Mouse (Mus musculus): ENCODE measurements at regions not wholly inside any gene's neighbourhood (a gene's known extent, or its start where the extent isn't known, plus 50 kb on each side); places are given as distances from the start of the nearest gene placed in this dataset.
A peak's percentile ranks its signal among the peaks of the same experiment; 100 is the strongest.

DNA sequence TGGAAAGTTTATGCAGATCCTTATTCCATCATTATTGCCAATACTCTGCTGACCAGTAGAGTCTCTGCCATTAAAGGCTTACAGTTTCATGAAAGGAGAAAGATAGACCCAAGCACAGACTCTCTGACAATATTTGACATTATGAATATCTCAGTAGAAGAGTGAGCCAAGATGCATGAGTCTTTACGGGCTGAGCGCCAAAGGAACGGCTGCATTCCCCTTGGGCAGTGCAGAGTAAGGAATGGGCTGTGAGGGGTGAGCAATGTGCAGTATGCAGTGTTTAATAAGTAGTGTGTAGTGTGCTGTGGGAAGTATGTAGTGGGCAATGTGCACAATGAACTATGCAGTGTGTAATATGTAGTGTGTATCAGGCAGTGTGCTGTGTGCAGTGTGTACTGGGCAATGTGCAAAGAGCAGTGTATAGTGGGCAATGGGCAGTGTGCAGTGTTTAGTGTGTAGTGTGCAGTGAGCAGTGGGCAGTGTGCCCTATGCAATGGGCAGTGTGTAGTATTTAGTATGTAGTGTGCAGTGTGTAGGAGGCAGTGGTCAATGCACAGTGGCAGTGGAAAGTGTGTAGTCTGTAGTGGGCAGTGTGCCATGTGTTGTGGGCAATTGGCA is 671.8 kb downstream of the 5730522E02Rik start:
- DNase-seq (ENCODE audit: low spot score in 2 of 2): no peak

DNA sequence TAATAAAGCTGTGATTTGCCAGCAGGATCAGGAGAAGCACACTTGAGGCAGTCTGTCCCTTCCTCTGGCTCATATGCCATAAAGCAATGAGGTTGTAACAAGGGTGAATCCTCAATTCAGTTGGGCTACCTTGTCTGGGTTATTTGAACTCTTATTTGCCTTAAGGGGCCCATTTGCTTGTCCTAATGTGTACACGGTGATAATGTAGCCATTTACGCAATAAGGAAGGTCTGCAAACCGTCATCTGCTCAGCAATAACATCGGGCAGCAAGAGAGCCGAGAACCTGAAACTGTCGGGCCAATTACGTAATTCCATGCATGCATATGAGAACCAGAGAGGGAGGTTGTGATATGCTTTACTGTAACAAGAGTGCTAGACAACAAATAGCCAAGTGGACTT is 674.5 kb downstream of the 5730522E02Rik start:
- no peak for DNase-seq (ENCODE audit: low spot score in 2 of 2)

DNA sequence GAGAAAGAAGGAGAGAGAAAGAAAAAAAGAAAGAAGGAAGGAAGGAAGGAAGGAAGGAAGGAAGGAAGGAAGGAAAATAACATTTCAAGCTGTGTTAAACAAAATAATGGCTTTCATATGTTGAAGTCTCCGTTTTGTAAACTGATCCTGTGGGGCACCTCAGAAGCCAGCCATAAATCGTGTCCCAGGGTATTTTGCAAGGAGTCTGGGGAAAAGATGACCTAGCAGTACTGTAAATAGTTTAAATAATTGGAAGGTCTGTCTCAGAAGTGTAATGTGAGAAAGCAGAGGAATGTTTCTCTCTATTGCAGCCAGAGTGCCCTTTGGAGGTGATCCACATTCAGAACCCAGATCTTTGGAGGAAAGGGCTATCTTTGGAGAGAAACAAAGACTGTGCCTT is 677.5 kb downstream of the 5730522E02Rik start:
- no peak for DNase-seq (ENCODE audit: low spot score in 2 of 2)

DNA sequence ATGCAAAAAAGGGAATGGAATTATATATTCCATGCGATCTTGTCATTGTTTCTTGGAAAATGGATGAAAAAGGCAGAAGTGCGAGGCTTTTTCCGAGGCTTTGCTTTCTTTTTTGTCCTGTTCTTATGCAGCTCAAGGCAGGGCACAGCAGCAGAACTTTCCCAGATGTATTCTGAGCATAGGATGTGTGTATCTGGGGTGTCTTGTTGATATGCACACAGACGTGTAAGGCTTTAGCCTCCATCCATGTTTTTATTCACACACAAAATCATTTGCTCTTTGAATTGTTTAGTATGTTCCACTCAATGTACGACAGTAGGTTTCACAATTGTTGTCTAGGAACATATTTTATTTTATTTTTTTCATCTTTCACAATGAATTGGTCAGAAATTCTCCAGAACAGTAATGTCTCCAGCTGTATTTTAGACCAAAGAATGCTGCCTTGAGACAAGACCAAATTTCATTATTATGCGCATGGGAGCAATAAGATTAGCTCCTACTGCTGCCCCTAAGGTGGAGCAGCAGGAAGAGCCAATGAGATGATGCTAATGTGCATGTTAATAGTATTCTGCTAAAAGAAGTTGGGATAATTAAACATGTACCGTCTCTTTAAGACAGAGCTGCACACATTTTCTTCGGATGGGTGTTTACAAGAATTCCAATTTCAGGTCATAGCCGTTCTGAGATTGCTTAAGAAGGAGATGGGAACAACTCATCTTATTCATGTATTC is 678.7 kb downstream of the 5730522E02Rik start:
- no peak for DNase-seq (ENCODE audit: low spot score in 2 of 2)

DNA sequence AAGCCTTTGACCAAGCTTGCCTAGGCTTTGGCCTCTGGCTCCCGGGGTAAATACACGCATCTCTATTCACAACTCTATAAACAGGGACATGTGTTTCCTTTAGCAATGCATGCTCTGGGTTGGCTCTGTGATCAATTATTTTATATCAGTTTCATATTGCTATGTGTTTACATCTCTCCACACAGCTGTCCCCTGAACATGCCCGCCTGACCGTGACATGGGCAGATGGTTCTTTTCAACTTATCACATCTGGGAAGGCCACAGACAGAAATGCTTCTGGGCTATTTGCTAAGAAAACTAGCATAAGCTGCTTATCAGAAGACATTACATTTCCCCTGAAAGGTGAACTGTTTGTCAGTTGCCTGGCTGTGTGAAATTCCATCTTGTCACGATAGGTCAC is 682.5 kb downstream of the 5730522E02Rik start:
- DNase-seq (ENCODE audit: low spot score in 2 of 2): no peak

DNA sequence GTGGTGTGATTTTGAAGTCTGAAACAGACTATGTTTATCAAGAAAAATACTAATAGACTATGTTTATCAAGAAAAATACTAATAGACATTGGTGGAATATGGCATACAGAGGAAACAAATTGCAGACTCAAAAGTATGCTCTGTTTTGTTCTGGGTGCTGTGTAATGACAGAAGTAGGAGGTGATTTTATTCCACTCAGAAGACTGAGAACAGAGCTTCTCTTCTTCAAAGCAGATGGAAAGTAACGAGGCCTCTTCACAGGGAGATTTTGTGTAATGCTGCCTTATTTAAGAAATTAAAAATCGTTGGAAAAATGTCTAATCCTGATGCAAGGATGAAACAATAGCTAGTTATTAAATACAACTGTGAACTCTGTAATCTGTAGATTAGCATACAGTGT is 691.7 kb downstream of the 5730522E02Rik start:
- no peak for DNase-seq (ENCODE audit: low spot score in 2 of 2)

DNA sequence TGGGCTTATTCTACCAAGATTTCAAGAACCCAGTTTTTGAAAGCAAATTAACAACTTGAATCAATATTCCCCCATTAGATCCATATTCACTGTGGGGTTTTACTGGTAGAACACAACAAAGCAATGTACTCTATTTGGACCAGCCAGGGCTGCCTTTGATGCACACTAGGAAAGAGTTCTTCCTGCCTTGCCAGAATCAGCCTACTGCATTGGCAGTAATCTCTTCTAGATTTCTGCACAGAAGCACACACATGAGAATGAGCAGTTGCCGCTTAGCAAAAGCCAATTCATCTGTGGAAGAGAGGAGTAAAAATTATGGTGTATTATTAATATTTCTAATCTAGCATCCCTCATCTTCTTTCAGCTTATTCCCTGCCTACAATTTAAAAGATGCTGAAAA is 692.4 kb downstream of the 5730522E02Rik start:
- no peak for DNase-seq (ENCODE audit: low spot score in 2 of 2)

DNA sequence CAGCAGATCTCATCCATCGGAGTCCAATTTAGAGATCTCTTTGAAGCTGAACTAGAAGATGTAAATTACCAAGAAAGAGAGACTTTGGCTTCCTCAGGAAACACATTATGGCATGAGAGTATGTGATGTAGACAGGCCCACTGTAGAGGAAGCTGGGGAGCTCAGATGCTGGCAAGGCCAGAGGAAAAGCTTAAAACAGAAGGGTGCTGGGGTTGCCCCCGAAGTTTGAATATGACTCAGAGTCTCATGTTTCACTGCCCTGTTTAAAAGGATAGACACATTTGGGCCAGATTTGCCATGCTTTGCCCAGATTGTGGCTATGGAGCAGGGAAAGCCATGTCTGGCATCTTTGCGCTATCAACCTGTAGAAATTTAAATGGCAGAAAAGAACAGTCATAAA is 705.1 kb downstream of the 5730522E02Rik start:
- DNase-seq (ENCODE audit: low spot score in 2 of 2): no peak

DNA sequence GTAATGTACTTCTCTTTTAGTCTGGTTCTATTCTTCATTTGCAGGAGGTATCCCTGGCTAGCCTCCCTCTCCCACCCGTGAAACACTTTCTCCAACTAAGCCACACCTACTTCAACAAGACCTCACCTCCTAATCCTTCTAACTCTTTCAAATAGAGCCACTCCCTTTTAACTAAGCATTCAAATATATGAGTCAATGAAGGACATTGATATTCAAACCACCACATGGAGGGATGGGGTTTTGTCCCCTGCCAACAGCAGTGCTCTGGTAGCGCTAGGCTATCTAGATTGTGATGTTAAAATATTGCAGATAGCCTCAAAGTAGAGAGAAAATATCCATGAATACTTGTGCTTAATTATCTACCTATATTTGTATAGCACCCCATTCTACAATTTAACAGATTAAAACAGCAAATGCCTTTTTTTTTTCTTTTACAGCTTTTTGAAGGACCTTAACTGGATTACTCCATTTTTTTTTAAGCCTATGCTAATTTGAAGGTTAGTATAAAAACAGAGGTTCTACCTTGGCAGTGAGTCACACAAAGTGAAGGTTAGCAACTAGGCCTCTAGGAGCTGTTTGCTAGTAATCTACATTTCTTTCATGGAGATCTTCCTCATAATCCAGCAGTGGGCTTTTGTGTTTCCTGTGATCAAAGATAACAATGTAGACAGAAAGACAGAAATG is 736.7 kb downstream of the 5730522E02Rik start:
- DNase-seq (ENCODE audit: low spot score in 2 of 2): no peak

DNA sequence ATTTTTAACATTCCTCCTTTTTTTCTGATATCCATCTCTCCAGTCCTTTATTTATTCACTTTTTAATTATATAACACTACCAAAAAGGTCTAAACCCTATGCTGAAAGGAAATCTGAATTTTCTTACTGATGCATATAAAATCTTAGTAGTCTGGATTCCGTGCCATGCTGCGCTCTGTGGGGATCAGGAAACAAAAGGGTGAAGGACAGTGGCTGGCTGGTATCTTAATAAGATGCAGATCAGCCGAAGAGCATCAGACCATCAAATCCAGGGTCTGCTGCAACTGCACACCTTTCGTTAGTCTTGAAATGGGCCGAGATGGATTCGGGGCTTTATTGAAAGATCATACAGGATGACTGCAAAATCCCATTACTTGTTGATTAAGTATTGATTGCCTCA is 740.7 kb downstream of the 5730522E02Rik start:
- no peak for DNase-seq (ENCODE audit: low spot score in 2 of 2)

DNA sequence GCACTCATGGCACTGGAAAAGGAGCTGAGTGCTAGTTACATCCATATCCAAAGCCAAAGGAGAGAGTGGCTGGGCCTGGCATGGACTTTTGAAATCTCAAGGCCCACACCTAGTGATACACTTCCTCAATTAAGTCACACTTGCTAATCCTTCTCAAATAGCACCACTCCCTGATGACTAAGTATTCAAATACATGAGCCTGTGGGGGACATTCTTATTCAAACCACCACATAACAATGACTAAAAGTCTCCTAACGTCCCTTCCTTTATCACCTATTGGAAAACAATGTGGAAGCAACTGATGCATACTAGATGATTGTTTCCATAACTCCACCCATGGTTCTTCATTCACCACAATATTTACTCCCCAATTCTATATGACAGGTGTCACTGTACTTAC is 773.4 kb downstream of the 5730522E02Rik start:
- no peak for DNase-seq (ENCODE audit: low spot score in 2 of 2)

DNA sequence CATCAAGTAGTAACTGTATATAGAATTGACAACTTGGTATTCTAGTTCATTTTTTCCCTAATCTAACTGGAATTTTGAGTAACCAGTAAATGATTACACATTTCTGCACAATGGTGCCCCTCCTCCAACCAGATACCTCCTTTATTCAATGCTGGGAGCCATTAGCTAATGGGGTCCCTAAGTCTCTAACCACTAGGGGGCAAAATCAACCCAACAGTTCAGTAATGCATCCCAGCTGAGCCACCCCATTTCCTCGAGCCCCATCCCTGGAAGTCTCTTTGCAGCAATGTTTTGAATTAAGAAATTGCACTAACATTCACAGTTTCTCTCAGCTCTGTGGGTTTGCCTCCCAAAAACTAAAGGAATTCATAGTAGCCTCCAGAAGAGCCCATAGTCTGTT is 774.9 kb downstream of the 5730522E02Rik start:
- DNase-seq (ENCODE audit: low spot score in 2 of 2): no peak

DNA sequence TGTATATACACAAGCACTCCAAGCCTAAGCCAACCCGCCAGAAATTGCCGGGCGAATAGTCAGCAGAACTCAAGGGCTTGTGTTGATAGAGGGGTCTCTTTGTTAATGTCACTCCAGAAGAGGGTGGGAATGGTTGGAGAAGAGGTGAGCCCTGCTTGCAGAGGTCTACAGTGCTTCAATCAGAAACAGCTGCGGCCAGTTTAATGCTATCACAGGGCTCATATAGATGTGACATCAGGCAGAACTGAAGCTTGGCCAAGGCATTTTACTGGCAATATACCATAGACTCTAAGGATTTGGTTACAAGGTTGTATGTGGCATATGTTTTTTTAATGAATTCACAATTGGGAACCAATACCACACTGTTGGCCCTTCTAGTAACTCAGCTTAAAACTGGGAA is 787.4 kb downstream of the 5730522E02Rik start:
- no peak for DNase-seq (ENCODE audit: low spot score in 2 of 2)

DNA sequence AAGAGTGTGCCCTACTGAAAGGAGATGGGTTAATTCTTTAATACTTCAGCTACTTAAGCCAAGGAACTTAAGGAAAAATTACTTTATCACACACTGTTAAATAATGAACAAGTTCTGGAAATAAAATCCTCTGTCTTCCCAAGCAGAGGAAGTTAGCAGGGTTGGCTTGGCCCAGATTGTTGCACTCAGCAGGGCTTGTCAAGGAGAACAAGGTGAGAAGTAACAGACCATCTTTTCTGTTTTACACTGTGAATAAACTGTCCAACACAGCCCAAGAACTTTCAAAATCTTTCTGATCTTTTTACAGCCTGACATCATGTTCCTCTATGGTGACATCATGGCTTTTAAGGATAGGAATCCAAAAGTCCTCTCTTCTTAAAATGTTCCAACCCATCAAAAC is 789.1 kb downstream of the 5730522E02Rik start:
- DNase-seq (ENCODE audit: low spot score in 2 of 2): no peak

DNA sequence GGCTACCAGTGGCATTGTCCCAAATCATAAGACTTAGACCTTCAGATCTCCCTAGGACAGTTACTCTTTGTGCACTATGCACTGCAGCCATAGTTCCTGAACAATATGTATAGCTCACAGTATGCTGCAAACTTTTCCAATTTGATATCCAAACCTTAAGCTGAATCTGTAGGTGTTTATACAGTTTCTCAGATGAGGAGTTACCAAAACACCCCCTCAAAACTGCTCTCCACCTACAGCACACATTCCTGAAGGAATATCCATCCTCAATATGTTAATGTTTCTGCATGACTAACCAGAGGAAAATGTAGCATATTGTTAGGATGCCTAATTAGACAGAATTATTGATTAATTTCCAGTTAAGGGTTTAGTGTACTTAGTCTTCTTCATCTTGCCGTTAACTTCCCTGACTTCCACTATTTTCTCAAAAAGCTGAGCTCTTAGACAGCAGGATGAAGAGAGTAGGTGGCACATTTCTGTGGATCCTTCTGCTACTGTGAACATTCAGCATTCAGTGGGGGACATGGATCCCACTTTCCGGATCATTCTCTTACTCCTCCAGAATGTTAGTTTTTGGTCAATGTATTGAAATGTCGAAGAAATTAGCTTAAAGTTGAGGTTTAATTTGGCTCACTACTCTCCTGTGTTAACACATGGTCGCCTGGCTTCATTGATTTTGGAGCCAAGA is 800.0 kb downstream of the 5730522E02Rik start:
- no peak for DNase-seq (ENCODE audit: low spot score in 2 of 2)

DNA sequence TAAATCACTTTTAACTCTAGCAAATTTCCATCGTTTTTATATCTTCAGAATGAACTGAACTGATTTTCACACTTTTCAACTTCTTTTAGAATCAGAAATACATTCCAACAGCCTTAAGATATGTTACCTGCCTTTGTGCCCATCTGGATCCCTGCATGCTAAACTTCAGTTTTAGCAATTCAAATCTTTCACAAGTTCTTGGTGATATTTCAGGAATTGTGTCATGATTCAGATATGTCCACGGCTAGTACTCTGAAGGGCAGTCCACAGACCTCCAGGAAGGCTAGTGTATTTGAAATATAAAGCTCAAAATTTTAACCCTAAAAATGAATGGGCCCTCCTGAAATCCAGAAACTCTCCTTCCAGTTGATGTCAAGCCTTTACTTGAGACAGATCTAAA is 818.9 kb downstream of the 5730522E02Rik start:
- no peak for DNase-seq (ENCODE audit: low spot score in 2 of 2)

DNA sequence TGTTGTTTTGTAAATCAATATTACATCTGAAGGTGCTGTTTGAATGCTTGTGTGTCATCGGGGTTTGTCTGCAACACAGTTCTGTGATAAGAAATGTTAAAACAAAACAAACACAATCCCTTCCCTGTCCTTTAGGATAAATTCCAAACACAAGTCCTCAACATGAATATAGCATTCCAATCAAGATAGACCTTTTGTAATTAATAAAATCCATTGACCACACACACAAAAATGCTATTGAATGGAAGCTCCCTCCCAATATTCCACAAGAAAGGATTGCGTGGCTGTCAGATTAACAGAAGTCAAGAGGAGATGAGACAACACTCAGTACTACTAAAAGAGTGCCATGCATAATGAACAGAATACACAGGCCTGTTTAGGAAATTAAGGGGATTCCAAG is 843.5 kb downstream of the 5730522E02Rik start:
- DNase-seq (ENCODE audit: low spot score in 2 of 2): no peak

DNA sequence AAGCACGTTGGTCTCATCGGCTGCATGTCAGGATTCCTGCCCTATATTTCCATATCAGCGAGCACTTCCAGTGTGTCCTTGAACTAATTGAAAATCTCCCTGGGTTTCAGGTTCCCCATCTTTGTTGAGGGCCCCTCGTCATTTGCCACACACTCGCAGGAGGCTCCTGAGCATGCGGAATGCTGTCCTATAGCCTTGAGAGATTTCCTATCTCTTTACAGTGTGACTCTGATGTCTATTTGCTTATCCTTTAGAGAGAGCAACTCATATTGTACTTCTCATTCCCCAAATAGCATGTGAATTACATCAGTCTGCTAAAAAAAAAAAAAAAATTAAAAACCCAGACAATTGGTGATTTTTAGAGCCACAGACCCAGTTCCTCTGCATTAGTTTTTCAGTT is 845.1 kb downstream of the 5730522E02Rik start:
- DNase-seq (ENCODE audit: low spot score in 2 of 2): no peak

DNA sequence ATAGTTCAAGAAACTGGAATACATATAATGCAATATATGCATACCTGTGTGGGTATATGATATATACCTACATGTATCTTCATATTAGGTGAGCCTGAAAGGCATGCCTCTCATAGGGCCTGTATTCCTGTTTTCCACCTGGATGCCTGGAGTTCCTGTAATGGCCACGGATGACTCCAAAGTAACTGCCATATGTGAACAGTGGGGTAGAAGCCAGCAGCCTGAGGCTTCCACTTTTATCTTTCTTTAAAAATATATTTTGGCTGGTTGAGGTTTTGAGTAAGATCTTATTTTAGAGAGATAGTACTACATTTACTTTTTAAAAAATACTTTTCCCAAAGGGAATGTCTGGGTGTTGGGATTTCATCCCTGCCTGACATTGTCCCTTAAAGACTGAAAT is 850.8 kb downstream of the 5730522E02Rik start:
- DNase-seq (ENCODE audit: low spot score in 2 of 2): no peak

DNA sequence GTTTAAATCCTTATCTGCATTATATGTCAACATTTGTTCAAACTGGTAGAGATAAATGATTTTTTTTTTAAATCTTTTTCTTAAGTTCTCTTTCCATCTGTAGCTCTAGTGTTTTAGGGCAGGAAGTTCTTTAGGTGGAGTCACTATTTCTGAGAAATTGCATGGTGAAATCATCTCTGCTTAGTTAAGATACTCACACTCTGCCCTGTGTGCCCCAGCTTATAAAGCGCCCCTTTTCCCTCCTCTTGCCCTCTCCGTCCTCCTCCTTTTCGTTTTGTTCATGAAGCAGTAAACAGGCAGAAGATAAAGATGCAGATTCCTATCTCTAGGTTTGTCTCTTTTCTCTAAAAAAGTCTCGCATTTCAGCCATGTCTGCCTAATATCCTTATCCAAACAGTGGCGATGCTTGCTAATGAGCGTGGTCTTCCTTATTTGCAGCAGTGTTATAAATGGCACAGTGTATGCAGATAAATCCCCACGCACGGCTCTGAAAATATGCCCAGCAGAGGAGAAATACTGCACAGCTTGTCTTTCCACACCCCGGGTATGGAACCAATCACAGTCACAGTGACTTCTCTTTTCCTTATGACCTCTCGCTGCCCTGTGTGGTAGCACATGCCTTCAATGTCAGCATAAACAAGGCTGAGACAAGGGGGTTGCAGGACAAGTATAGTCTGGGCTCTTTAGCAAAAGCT is 852.7 kb downstream of the 5730522E02Rik start:
- peak; percentile 20 to 32 for DNase-seq (ENCODE audit: low spot score in 2 of 2)

DNA sequence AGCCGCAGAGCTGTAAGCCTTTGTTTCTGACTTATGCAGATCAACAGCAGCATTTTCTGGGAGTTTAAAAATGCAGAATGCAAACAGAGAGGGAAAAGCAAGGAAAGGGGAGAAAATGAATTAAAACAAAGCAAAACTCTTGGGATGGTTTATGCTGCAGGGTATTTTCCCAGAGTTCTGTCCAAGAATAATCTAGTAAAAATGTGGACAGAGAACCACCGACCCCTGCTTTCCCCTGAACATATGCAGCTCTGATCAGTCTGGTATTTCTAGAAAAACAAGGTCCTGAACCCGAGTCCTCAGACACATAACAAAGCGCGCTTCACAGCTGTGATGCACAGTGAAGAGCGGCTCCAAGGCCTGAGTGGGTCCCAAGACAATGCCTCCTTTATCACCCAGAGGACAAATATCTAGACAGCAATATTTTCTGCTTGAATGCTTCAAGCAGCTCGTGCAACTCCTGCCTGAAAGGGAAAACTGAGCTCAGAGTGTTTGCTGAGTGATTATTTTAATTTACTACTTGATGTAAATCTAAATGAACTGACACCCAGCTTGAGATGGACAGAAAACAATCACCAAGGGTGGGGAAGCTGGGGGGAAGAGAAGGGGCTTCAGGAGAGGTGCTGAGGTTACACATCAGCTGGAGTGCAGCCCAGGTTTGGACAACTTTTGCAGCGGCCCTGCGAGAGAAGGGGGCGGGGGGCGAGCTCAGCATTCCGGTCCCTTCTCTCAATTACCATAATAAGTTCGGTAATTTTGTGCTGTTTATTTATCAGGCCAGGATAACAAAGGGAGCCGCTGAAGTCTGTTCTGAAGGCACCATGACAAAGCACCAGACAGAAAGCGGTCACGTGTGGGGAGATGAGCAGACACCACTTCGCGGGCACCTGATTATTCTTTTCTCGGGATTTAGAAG is 853.6 kb downstream of the 5730522E02Rik start:
- DNase-seq (ENCODE audit: low spot score in 2 of 2): peak in 1 of 2 experiments; percentile 20
